Mouse (Mus musculus) kidney, postnatal 25 days (tissue): ENCODE results near the gene Casp2.

Experiments used
- DNase-seq, 2 experiments: peaks; one replicate each; pipeline ENCODE4 v3.0.0; 2021; ENCODE audit warnings: mixed read lengths in 2 of 2

Gene Casp2

DNA sequence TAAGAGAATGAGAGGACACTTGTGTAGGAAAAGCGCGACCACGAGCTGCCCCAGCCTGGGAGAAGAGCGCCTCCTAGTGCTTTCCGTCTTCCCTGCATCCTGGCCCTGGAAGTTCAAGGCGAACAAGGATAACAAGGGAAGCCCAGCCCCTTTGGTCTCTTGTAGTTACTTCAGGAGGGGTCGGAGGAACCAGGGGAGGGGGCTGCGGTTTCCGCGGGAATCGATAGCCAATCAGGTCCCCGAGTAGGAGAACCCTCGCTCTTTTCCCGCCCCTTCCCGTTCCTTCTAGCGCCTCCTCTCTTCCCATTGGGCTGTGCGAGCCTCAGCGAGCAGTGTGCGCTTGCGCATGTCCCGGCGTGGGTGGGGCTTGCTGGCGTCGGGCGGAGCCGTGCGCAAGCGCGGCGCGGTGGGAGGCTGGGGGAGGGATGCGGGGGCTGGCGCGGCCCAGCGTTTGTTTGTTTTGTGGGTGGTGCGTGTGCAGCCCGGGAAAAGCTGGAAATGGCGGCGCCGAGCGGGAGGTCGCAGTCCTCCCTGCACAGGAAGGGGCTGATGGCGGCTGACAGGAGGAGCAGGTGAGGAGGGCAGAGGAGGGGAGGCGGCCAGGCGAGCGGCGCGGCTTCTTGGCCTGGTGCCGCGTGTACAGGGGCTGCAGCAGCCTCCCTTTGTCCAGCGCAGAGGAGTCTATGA lies at the start of gene Casp2:
Casp2 (plus strand) TSS at position 360 of the 687 bp plus-strand sequence.
- DNase-seq = peak; percentile 99

DNA sequence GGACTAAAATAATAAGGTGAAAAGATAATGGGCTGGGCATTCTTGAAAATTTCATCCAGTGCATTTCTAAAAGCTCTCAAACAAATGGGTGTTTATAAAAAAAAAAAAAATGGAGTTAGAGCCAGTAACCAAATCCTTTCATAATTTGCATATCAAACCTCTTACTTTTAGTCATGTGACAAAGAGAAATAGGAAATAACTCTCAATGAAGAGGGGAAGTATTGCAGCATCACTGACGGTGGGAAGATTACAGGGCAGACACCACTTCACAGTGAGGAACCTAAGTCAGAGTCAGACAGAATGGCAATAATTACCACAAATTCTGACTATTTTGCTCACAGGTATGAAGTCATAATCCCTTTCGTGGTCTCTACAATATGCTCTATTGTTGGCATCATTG lies 49.8 kb upstream of the Casp2 start, which contains the start of gene Tas2r144:
Tas2r144 (plus strand) TSS at position 301 of the 400 bp plus-strand sequence.
- no peak for DNase-seq

DNA sequence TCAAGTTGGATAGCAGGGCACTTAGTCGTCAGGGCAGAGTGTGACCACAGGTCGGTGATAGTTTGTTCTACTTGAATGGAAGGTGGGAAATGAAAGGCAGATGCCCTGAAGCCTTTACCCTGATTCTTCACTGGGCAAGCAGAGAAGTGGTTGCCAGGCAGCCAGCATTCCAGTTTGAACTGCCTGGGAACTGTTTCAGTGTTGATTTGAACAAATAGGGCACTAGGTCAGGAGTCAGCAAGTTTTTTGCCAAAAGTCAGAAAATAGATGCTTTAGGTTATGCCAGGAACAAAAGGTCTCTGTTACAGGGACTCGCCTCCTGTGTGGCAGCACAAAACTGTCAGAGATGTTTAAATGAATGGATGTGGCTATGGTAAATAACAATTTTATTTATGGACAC lies 42.5 kb upstream of the Casp2 start:
- peak; percentile 14 to 51 for DNase-seq

DNA sequence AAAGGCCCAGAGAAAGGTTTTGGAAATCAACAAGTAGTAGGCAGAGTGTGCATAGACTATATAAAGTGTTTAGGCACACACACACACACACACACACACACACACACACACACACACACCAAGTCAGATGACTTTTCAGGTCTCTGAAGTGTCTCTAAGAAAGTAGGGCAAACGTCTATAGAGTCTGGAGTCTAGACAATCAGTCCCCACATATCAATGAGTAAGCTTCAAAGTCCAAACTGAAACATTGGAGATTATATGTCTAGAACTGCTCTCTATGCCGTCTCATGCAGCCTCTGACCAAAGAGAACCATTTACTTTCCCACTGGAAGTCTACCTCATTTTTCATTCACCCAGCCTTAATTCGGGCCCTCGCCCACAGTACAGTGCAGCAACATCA lies 39.7 kb upstream of the Casp2 start:
- DNase-seq = no peak

DNA sequence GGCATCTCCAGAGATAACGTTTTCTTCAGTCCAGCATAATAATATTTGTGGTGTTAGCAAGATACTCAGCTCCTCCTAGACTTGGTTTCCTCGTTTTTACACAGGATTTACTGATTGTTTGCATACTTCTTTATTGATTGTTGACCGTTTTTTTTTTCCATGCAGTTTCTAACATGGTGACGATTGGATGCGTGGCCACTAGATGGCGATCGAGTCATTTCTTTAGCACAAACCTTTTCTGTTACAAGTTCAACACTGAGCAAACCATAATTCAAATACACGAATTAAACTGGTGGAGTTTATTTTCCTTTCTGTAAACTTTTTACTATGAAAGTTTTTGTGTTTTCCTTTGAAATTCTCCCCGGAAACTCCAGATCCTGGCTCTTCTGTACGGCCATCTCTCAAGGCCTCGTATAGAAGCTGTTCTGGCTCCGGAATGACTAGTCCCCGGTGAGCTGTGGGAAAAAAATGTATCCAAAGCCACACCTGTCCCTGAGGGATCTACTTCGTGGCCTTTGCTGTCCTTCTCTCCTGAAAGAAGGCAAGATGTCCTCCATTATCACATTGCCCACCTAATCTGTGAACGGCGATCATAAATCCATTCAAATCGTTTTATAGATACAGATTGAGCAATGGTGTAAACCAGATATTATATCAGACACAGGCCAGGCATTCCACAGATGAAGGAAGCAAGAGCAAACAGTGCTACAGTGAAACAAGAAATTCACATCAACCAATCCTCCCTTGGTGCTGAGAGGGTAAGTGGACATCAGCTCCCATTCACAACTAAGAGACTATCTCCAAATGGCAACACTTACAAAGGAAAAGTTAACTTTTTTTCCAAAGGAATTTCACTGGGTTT lies 37.3 kb upstream of the Casp2 start:
- peak; percentile 63 to 89 for DNase-seq

DNA sequence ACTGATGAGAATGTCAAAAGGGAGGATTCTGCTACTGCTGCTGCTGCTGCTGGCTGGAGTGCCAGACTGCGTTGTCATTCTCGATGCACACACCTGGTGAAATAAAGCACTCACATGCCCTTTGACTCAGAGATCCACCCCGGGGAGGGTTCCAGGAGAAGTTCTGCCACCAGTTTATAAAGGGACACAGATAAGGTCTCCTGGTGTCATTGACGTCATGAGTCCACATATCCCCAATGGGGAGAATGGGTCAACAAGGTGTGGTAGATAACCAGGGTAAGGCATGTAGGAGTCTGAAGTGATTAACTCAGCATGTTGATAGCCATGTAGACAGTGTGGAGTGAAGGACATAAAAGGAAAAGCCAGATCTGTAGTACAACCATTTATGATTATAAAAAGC lies 35.2 kb upstream of the Casp2 start:
- DNase-seq = no peak

DNA sequence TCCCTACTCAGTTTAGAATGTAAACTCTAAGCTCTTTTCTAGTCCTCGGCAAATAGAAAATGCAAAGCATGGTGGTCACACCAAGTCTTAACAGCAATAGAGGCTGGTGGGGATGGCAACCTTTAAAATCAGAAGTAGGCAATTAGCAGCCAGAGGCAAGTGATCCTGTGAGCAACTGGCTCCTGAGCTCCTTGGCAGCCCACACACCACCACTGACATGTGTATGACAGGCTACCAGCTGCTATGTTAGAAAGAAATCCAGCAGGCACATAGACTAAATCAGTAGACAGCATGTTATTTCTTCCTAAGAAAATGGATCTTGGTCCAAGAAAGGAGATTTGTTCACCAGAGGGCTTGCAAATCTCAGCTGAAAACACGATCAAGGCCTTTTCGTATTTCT lies 33.6 kb upstream of the Casp2 start:
- DNase-seq = no peak

DNA sequence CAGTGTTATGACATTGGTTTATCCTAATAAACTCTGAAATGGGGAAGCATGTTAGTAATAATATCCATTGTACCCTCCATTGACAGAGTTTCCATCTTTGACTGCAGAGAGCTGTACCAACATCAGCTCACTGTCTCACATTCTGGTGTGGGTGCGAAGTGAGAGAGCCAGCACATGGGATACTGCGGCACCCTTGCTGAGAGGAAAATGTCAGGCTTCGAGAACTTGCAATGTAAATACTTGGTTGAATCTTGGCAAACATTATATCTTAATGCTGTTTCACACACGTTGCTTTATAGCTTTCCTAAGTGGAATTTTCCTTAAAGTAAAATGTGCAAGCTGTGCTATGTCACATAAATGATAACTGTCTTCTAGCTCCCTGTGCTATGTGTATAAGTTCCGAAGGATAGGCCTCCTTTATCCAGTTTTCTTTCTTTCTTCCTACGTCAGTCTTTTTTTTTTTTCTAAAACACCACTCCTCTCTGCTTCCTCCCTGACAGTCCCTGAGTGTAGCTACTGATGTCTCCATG lies 27.4 kb upstream of the Casp2 start:
- no peak for DNase-seq

DNA sequence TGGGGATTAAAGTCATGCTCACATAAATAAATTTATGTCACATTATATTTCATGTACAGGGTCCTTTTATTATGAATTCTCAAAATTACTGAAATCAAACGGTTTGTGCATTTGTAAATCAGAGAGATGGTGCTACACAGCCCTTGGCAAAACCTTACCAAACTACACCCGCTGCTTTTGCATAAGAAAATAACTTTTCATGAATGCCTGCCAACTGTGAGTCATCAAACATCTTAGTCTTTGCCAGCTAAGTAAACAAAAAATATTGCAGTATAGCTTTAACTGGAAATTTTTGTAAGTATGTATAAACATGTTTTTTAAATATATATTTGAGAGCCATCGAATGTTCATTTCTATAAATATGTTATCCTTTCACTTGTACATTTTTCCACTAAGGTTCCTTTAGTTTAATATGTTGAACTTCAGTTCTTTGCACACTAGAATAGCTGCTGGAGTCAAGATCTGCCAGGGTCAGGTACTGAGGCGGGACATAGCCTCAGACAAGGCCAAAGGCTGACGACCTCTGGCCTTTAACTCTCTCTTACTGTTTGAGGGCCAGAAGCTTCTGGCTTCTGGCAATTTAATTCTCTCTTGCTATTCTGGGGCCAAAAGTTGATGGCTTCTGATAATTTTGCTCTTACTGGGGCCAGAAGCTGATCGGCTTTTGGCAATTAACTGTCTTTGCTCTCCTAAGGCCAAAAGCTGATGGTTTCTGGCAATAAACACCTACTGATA lies 23.3 kb upstream of the Casp2 start:
- DNase-seq = peak in 1 of 2 experiments; percentile 14

DNA sequence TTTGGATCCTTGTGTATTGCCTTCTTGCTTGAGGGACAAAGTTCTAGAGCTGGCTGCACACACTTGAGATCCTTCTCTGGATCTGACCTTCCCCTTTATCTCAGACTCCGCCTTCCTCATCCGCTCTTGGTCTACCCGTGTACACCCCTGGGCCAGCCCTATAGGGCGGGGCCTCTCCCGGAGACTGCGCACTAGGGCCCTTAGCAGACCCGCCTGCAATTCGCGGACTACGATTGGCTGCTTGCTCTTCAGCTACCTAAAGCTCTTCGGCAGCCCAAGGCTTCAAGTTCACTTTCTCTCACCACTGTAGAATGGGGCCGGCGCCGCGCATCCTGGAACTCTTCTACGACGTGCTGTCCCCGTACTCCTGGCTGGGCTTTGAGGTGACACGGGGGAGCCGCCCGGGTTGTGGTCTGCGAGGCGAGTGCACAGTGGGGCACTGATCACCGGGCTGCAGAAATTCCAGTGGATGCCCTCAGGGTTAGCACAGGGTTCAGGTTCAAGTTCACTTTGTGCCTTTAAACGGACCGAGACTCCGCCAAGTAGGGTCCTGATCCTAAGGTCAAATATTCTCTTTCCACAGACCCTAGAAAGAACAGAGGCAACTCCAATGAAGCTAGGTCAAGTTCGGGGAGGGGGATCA lies 19.0 kb upstream of the Casp2 start, which contains the start of gene Gstk1:
Gstk1 (plus strand) TSS at position 225 of the 643 bp plus-strand sequence.
- peak; percentile 89 to 96 for DNase-seq

DNA sequence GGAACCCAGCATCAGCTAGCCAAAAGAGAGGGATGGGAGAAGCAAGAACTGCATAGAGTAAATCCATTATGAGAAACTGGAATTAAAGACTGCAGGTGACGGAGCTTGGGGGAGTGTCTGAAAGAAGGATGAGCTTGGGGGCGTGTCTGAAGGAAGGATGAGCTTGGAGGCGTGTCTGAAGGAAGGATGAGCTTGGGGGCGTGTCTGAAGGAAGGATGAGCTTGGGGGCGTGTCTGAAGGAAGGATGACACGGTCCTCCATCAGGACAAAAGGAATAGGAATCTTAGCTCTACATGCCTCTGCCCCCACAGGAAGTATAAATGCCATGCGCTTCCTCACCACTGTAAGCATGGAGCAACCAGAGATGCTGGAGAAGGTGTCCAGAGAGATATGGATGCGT lies 17.6 kb upstream of the Casp2 start:
- DNase-seq = peak; percentile 65 to 75

DNA sequence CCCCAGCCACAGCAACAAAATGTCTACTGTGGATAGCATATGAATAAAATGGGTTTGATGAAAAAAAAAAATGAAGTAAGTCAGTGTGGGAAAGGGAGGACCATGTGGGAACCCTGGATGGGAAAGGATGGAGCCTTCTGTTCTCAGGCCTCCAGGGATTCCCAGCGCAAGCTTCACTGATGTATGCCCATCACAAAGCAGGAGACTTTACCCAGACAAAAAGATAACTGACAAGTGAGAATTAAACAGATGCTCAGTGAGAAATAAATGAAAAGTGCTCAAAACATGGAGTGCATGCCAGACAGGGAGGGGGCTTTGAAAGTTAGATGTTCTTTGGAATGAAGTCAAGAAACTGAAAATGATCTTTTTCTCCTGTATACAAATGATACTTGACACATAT lies 16.8 kb upstream of the Casp2 start:
- DNase-seq = no peak

DNA sequence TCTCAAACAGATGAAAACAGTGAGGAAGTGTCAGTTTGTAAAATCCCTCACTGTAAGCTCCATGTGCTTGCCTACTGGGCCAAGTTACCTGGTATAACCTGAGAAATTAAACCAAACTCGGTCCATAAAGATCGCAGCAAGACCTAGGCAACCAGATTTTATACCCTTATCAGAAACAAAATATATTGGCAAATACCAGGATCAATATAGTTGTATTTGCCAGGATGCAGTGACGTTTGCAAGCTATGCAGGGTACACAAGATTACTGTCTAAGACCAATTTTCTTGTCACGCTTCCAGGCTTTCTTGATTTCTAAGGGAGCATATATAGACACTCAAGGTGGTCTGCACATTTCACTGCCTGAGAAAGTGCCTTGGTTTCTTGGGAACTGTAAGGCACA lies 13.0 kb upstream of the Casp2 start:
- DNase-seq = no peak

DNA sequence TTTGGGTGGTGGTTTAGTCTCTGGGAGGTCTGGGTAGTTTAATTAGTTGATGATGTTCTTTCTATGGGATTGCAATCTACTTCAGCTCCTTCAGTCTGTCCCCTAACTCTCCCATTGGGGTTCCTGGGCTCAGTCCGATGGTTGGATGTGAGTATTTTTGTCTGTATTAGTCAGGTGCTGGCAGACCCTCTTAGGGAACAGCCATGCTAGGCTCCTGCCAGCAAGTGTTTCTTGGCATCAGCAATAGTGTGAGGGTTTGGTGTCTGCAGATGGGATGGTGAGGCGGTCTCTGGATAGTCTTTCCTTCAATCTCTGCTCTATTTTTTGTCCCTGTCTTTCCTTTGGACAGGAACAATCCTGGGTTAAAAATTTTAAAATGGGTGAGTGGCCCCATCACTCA lies 11.7 kb upstream of the Casp2 start:
- DNase-seq = no peak

DNA sequence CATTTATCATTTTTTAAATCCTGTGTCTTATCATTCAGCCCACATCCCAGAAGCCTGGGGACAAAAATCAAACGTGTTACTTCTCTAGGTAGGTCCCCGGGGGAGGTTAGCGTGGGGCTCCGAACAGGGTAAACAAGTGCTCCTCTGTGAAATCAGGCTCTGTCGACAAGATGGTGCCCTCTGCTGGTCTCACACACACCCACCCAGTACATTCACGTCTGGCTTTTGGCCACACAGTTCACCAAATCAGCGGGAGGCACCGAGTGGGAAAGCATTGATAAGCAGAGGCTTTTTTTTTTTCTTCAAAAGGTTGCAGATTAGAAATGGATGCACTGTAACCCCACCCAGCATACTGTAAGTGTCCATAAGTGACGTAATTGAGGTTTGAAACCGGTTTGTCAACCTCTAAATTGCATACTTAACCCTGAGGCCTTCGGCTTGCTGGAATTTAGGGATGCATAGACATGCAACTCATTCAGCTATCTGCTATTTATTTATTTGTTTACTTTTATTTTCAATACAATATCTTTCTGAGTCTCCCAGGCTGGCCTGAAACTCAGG lies 7.4 kb upstream of the Casp2 start:
- peak; percentile 79 to 81 for DNase-seq

DNA sequence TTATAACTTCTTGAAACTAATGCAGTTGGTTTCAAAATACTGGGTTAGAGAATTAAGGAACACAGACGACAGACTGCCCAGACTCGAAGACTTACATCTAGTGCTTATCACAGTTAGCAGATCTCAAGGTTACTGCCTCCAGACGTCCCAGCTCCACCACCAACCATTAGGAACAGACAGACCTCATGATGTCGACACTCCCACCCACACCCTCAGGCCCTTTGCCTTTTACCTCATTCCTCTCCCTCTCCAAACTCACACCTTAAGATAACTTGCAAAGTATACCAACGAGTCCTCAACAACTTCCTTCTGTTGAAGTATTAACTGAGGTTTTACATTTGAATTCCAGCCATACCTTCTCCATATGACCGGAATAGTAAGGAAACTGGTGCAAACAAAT lies 4.4 kb upstream of the Casp2 start:
- no peak for DNase-seq

DNA sequence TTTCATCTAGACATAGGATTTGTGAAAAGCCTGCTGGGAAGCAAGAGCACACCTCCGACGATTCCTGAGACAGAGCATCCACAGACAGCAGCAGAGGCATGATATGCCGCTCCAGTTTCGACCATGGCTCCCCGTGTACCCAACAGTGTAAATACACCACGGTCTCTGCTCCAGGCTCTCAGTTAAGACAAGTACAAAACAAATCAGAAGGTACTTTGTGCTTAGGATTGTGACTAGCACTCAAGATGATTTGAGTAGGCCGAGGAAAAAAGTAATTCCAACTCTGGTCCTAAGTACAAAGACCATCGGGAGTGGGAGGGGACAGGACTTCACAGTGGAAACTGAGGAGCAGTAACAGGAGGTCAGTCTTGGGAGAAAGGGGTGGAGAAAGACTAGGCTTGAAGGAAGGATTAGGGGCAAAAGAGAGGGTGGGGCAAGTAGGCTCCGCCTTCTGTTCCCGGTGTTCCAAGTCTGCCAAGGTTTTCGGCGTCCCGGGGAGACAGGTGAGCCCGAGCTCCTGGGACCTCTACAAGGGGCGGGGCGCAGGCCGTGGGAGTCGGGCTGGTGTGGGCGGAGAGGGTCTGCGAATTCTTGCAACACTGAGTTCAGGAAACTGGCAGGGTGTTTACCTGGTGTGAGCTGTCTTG lies 3.1 kb upstream of the Casp2 start, which contains the start of gene Tmem139:
Tmem139 (plus strand) TSS at position 447 of the 647 bp plus-strand sequence.
- peak; percentile 78 to 89 for DNase-seq

DNA sequence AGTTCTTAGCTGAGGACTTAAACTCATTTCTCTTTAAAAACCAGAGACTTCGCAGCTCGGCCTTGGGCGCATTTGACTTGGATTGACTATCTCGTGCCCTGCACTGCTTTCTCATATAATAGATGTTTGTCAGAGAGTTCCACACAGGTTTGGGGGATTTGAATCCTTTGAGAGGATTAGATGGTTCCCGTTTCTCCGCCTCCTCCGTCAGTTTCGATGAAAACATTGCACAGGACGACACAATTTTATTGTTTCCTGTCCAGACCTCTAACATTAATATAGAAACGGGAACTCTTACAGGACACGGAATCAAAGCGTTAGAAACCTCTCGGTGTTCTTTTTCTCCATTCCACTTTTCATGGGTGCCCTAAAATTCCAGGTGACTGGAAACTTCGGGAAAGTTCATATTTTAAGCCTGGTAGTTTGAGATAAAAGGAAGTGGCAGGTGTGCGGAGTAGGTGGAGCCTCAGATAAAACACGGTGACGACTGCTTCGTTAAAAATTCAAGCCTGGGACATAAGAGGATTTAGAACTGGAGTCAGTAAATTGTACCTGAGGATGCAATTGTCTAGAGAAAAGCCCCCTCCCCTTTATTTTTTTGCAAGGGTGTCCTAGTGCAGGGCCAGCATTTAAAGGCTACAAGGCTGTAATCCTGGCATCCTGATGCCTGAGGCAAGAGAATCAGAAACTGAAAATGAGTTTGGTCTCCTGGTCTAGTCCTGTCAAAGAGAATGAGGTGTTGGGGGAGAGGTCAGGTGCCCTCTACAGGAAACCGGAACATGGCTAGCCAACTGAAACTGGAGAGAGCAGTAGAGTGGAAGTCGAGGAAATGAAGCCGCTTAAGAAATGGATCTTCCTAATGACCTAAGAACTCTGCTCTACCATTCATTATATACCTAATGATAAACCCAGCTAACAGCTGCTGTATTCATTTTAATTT lies 876 bp downstream of the Casp2 start:
- DNase-seq = peak in 1 of 2 experiments; percentile 38

DNA sequence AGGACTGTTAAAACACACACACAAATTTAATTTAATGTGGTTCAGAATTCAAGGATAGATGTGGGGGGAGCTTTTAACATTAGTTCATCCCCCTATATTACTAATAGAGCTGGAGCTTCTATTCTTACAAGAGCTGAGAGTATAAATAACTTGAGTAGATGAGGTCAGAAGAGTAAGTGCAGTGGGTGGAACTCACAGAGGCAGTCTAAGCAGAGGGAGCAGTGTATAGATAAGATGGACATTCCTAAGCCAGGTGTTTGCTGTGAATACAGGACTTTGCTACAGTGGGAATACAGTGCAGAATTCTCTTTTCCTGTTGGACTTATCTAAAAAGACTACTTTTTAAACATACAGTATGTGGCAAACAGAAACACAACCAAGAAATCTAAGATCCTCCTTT lies 6.0 kb downstream of the Casp2 start:
- no peak for DNase-seq

DNA sequence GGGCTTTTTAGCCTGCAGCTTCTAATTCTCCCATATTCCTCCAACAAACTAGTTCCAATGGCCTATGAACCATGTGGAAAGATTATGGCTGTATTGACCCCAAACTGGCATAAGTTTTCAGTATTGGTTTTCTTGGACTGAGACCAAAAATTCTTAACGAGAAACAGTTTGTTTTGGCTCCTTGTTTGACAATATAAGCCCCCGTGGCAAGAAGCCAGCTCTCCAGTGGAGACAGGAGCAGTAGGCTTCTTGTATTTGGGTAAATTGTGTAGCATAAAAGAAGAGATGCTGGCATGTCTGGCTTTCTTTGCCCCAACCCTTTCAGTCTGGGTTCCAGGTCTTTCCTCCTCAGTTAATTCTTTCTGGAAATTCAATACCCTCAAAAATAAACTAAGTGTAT lies 11.4 kb downstream of the Casp2 start:
- DNase-seq = peak; percentile 43 to 60
